Mouse (Mus musculus): ENCODE results near the gene Tcirg1.

GRCm38 (mm10) chr19:3864960-3865359 is 42.0 kb downstream of the Tcirg1 start:
- no peak; the same call in 1 of the 2 replicates for TF ChIP-seq ZC3H11A (IDR thresholded peaks at IDR 0.05; ENCODE audit: borderline replicate concordance, low read depth, low read length)
- no peak for TF ChIP-seq ZNF384 (IDR thresholded peaks at IDR 0.05; ENCODE audit: low read depth, low read length)
- TF ChIP-seq HCFC1 (IDR thresholded peaks at IDR 0.05; ENCODE audit: borderline replicate concordance, insufficient read depth, low read length): no peak
